Mouse (Mus musculus) right cerebral cortex, postnatal 14 days (tissue): ENCODE measurements at regions not wholly inside any gene's neighbourhood (a gene's known extent, or its start where the extent isn't known, plus 50 kb on each side); places are given as distances from the start of the nearest gene placed in this dataset.
"Not testable (repeated sequence)": the region's sequence is repeated elsewhere in the genome, so short reads cannot be mapped to it uniquely, and the experiment has no call there.

ENCODE experiments used
- DNase-seq: peaks from one replicate; pipeline ENCODE4 v3.0.0; 2022

DNA sequence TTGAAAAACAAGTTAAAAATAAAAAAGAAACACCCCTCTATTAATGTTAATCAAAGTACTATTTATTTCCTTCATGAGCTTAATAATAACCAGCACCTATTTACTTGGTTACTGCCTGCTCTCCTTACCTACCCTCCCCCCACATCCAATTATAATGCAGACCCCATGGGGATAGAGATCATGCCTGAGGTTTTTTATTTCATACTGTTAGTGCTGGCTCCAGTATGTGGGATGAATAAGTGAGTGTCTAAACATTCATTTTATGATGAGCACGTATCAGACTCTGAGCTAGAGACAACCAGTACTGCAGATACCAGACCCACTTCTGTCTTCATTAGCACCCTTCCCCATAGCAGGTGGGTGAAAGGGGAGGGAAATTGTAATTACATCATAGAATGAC lies 83.6 kb upstream of the Atp1b1 start:
- DNase-seq = no peak

DNA sequence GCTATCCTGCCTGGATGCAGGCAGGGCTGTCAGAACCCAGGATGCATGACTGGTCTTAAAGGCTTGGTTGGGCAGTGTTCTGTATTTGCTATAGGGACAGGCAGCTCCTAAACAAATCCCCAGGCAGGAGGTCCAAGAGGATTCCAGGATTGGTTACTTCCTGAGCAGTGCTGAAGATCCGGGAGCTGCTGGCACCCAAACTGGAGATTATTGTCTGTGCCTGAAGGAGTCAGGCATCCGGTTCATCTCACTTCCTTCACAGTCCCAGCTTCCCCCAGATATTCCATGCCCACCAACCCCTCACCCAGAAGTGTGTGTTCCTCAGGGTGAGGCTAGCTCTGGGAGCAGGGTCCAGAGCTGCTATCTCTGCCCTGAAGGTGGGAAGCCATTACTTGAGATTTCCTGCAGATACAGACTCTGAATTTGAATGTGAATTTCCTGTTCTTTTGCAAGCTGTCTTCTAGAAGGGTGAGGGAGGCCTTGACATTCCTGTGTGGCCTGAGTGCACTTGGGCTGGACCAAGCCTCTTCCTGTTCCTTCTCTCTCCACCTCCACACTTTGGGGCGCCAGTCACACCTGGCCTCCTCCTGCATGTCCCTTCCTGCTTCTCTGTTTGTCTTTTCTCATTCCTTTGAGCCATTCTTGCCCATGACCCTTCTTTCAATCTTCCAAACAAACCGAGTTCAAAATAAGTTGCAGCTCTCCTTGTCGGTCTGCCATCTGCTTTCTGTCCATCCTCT lies 80.3 kb upstream of the Atp1b1 start:
- no peak for DNase-seq

DNA sequence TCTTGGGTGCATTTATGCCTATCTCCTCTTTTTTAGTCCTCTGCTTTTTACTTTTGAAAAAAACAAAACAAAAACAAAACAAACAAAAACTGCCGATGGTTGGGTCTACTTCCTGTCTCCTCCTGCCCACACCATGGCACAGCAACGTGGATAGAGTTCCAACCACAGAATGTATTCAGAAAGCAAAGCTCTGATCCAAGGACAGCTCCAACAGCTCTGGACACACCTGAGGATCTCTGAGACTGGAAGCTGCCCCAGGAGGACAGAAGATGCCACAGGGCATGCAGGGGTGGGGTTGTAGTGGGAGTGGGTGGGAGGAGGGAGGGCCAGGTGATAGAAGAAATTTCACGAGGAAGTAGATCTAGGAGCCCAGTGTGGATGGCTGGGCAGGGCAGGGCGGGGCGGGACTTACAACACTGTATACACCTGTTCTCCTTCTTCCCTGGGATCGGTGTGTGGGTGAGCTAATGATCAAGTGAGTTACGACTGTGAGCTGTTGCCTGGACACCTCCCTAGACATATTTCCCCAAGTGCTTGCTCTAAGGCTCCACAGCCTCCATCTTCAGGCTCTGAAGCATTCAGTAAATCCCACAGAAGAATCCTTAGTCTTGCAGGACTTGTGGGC lies 79.3 kb upstream of the Atp1b1 start:
- DNase-seq = no peak

DNA sequence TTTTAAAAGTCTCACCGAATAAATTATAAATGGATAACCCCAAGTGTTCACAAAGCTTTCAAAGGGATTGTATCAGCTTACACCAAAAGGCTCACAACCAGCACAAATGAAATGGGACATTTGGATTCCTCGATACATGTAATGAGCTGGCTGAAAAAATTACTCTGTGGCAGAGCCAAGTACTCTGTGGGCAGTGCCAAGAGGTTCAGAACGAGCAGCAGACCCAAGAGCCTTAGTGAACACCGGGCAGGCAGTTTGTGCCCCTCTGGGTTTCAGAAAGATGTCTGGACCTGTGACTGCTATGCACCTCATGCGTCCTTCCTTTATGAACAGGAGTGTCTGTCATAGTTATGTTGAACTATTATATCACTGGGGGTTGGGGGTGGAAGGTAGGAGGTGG lies 74.0 kb upstream of the Atp1b1 start:
- no peak for DNase-seq

DNA sequence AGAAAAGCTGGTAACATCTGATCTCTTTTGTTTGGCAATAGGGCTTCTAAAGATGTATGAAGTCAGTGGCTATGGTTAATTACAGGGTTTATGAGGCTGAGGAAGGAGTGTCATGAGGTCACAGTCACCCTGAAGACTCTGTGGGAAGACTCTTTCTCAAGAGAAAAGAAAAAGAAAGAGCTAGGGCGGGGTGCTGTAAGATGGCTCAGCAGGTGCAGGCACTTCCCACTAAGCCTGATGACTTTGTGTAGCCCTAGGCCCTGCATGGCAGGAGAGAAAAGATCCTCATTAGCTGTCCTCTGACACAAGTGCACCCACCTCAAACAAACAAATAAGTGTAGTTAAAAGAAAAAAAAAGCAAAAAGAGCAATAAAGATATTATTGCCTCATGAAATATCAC lies 73.6 kb upstream of the Atp1b1 start:
- no peak for DNase-seq

DNA sequence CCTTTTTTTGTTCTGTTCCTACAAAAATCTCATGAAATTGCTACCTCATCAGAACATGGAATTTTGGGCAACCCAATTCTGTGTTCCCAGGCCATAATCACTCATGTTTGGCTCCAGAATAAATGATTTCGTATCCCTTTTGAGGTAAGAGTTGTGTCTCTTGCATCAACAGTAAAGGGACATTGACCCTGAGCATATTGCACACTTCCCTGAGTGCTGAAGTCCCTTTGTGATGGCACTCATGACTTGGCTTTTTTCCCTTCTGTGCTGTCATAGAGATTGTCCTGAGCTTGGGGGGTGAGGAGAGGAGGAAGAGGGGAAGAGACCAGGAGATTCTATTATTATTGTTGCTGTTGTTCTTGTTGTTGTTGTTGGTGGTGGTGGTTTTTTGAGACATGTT lies 68.6 kb upstream of the Atp1b1 start:
- DNase-seq = no peak

DNA sequence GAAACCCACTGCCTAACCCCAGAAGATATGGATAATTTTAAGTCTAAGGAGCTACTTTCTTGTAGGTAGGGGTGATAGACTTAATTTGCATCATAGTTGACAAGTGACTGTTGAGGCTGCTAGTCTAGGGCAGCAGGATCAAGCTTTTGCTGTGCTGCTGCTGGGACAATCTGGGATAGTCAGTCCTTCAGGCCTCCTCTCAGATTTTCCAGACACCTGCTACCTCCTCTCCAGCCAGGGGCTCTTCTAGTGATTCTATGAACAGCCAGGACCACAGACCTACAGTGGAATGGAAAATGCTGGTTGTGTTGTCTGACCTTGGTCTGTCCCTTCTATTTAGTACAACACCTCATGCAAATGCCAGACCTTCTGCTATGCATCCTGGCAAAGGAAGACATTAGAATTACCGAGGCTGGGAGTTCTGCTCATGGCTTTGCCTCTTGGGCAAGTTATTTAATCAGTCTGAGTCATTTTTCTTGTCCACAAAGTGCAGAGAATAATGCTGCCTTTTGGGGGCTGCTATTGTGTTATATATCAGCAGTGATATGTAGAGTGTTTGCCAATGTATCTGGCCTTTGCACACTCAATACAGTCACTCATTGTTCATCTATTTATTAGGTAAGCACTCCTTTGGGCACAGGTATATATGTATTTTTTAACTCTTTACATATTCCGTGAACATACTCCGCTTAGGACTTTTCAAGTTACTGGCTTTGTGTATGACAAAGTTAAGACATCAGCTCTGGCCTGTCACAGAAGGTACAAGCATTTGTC lies 64.4 kb upstream of the Atp1b1 start:
- DNase-seq = no peak

DNA sequence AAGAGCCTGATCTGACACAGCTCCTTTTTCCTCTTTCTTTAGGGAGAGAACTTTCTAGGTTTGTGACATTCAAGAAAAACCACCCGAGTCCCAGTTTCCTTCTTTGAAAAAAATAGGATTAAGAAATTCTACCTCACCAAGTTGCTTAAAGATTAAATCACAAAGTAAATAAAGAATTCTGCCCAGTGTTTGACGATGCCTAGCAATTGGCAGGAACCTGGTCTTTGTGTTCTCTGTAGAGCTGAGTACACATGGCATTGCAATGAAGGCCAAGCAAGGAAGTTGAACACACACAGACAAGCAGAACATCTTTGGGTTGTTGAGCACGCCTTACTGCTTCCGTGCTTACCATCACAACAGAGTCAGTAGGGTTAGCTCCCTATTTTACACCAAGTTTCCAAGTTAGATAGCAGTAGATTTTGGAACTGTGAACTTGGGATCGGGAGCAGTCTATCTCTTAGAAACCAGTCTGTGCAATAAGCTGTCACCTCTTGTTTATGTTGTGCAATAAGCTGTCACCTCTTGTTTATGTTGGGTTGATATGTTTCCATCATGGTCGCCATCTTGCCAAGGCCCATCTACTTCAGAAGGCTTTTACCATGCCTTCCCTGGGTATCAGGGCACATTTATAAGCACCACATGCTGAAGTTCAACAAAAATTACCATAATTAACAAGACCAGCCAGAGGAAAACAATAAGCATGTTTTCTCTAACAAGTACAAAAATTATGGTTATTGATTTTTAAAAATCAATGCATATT lies 63.4 kb upstream of the Atp1b1 start:
- DNase-seq = no peak

DNA sequence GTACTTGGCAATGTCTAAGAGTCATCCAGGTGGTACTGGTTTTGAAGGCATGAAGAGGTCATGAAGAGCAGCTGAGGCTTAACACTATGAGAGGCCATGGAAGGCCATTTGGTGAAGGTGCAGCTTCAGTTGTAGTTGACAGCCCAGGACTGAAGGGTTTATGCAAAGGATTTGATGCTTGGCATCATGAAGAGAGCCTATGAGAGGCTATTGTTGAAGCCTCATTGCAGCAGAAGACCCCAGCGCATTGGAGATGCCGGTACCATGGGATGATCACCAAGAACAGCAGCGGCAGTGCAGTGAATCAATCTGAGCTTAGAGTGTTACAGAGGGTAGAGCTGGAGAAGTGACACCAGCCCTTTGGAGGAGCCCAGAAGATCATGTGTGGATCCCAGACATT lies 60.7 kb upstream of the Atp1b1 start:
- no peak for DNase-seq

DNA sequence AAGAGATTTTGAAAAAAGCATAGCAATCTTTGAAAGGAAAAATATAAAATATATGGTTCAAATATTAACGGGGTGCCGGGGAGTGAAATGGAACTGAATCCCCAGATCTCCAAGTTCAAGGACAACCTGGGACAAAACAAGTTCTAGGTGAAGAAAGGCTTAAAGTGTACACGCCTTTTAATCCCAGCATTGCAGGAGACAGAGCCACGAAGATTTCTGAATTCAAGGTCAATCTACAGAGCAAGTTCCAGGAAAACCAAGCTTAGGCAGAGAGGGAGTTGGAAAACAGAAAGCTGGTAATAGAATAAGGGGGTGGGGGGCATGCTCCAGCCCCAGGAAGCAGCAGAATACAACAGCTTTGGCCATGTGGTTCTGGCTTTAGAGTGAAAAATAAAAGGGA lies 60.2 kb upstream of the Atp1b1 start:
- DNase-seq = no peak

DNA sequence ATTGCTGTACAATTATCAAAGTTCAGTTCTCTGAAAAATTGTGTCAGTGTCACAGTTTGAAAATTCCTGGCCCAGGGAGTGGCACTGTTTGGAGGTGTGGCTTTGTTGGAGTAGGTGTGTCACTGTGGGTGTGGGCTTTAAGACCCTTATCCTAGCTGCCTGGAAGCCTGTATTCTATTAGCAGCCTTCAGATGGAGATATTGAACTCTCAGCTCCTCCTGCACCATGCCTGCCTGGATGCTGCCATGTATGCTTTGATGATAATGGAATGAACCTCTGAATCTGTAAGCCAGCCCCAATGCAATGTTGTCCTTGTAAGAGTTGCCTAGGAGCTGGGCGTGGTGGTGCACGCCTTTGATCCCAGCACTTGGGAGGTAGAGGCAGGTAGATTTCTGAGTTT lies 59.2 kb upstream of the Atp1b1 start:
- DNase-seq = not testable (repeated sequence)

DNA sequence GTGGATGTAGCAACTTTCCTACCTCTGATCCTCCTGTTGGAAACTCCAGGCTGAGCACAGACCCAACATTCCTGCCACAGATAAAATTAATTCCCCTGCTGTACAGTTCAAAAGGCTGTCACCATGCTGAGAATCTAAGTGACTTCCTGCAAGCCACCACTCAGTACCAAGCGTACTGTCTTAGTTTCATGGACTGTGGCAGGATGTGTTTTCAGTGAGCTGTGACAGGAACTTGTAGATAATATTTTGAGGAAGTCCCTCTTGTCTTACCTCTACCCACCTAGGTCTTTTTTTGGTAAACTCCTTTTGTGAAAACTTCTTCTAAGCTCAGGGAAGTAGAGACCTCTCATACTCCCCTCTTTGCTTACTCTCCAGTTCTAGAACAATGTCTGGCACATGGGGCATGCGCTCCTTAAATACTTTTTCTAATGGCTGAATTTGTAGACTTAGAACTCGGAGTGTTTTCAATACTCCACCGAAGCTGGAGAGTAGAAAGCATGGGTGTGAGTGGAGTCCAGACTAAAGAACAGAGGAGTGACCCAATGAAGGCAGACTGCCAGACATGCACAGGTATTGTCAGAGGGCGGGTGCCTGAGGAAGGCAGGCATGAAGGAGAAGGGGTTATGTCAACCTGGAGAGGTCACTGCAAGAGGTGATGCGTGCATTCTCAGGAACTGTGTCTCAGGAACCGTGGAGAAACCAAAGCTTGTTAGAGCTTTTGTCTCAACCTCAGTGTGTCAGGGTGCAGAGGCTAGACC lies 53.7 kb upstream of the Atp1b1 start:
- DNase-seq = no peak

DNA sequence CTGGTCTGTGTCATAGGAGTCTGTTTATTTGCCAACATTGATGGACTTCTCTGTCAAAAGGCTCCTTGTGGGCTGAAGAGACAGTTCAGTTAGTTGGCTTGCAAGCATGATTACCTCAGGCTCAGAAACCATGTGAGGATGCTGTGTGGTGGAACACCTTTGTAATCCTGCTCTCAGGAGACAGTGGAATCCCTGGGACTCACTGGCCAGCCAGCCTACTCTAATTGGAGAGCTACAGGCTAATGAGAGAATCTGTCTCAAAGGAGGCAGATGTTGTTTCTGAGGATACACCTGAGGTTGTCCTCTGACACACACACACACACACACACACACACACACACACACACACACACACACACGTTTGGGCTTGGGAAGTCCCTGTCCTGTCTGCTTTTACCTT lies 51.1 kb upstream of the Atp1b1 start:
- DNase-seq = no peak

DNA sequence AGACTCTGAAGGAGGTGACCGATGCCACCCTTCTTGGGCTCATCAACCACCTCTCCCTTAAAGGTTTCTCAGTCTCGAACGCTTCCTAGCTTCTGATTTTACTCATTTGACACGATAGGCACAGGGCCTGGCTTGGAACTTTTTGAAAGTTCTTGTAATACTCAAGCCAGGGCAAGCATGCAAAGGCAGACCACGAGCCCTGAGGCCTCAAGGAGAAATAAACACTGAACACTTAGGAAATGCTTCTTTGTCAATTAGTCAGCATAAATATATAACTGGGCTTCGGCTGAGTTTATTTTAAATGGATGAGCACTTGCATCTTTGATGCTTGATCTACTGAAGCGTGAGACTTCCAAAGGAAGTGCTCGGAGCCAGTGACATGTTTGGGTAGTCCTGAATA lies 50.4 kb upstream of the Atp1b1 start:
- DNase-seq = no peak

DNA sequence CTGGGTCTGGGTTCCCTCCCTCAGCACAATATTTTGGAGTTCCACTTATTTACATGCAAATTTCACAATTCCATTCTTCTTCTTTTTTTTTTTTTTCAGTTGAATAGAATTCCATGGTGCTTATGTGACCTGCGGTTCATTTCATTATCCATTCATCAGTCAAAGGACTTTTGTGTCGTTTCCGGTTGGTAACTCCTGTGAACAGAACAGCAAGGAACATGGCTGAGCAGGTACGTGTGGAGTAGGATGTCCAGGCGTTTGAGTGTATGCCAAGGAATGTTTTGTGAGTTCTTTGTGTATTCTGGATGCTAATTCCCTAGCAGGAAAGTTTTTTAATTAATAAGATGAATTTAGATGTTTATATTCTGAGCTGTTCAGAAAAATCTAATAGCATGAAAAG lies 50.0 kb upstream of the Atp1b1 start:
- no peak for DNase-seq
